Mouse (Mus musculus) CD4-positive, CD25-positive, alpha-beta regulatory T cell, adult 2 months (primary cell): ENCODE data around the gene Fxyd5.

Source experiments
- DNase-seq: peaks from one replicate; pipeline ENCODE4 v3.0.0-alpha.2; 2012; ENCODE audit warnings: low read depth, low spot score

Fxyd5 gene

DNA sequence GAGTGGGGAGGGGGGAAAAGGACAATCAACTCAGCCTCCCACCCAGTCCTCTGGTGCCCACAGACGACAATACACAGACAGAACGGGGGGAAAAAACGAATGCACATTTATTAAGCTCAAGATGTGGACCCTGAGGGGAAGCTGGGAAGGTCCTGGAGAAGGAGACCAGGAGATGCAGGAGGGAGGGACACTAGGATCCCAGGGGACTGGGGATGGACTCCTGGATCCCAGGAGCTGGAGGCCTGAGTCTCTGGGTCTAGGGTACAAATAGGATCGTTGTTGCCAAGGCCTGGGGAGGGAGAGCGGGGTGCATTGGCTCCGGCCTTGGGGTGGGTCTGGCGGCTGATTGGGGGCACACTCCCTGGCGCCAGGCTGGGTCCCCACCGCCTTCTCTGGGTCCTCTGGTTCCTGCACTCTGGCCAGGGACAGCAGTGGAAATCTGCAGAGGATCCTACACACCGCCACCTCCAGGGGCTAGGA, at the start of gene Fxyd5:
Fxyd5 (minus strand) TSS at position 51 of the 480 bp plus-strand sequence.
- no peak for DNase-seq

DNA sequence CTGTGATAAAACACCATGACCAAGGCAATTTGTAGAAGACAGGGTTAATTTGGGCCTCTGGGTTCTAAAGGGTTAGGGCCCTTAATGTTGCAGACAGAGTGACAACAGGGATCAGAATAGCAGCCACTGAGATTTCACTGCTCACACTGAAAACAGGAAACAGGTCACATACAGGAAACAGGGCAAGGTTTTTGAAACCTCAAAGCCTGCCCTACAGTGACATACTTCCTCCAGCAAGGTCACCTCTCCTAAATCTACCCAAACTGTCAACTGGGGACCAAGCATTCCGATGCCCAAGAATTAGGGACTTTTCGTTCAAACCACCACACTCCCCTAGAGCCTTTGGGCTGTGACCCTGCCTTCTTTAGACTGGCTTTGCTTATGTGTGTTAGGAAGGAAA, 47.4 kb upstream of the Fxyd5 start:
- DNase-seq: peak; percentile 77

DNA sequence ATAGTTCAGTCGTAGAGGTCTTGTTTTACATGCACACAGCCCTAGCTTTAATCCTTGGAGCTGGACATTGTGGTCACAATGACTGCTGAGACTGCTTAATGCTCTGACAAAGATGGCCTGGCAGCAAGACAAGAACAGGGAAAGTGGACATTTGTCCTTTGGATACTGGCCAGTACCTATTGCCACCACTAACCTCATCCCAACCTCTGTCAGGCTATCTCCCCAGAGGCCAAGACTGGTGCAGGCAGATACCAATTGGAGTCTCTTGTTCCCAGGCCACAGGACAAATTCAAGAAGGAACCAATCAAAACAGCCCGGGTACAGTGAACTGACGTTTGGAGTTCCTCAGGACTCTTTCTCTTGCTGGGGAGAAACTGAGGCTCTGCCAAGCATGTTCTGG, 45.9 kb upstream of the Fxyd5 start:
- DNase-seq: no peak

DNA sequence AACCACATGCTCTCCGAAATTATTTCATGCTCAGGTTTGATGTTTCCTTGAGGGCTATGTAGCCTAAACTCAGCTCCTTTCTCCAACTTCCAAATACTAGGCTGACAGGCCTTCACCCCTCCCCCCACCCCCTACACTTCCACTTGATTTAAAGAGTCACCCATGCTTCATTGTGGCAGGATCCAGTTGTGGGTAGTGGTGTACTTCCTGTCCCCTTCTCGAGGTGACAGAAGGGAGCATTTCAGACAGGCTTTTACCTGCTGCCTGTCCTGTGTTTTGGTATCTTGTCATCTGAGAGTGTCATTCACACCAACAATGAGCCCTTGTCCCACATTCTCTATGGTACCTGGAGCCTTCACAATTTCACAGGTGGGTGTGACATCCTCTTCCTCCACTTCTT, 45.0 kb upstream of the Fxyd5 start:
- DNase-seq: peak; percentile 53

DNA sequence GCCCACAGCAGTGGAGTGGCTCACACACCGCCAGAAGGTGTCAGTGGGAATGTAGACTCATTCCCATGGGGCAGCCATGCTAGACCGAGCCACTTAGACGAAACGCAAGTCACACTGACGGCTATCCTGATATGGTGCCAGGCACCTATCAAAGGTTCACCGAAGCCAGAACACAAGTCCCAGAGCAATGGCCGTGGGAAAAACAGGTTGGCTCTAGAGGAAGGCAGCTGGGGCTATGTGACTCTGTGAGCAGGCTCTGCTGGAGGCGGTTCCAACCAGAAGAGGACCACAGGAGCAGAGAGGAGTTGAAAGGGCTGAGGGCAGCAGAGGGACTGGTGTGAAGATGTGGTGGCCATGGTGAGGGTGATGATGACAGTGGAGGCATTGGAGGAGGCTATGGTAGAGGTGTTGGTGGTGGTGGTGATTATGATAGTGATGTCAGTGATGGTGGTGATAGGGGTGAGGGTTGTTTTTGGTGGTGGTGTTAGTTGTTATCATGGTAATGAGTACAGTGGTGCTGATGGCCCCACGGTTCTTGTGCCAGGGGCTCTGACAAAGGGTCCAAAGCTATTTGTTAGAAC, 44.0 kb upstream of the Fxyd5 start:
- no peak for DNase-seq

DNA sequence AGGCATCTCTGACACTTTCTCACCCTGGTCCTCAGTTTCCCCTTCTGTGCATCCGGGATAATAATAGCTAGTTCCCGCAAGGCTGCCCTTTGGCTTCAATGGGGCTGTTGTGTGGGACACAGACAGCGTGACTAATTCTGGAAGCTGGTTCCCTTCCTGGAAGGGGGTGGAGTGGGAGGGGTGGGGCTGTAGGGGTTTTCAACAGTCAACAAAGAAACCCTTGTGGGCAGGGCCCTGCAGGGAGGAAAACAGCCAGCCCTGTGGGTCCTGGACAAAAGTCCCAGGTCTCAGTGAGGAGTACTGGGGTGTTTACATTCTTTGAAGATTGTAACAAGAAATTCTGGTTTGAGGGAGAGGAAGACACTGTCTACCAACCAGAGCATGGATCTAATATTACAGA, 42.9 kb upstream of the Fxyd5 start:
- no peak for DNase-seq

DNA sequence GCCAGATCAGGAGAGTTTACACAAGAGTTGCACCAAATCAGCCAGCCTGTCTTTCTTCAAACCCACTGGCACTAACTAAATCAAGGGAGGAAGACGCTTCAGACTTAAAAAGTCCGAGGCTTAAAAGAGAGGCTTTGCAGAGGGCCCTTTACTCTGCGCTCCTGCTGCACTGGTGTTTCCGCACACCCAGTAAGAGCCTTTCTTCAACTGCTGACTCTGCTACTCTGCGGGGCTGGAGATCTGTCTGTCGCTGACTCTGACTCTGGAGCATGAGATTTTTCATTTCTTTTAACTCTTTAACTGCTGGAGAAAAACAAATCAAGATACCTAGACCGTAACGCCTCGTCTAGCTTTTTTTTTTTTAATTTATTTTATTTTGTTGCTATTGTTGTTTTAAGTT, 41.9 kb upstream of the Fxyd5 start:
- no peak for DNase-seq

DNA sequence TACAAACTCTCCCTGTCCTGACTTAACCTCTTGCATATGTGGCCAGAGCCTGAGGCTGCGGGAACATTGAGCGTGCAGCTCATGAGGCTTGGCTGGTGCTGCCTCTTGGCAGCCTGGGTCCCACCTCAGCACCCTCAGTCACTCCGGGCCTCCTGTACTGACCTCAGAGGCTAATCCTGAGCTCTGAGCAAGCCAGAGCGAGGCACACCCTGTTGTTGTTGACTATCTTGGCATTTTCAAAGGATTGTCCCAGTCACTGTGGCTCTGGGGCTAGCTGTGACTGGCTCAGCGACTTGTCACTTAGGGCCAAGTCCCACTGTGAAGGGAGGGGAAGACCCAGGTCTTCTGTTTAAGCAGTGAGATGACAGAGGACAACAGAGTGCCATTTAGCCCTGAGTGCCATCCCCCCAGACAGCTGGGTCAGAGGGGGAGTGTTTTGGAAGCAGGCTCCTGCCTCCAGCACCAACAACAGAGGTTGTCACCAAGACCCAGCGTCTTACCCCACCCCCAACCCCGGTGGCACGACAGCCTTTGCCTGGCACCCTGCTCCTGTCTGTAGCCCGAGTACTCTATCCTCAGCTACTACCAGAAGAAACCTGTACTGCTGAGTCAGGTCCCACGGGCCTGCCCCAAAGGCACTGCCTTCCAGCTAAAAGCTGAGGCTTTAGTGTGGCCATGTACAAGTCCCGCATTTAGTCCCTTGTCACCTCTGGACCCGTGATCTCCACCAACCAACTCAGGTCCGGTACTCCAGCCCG, 40.7 kb upstream of the Fxyd5 start:
- DNase-seq: no peak

DNA sequence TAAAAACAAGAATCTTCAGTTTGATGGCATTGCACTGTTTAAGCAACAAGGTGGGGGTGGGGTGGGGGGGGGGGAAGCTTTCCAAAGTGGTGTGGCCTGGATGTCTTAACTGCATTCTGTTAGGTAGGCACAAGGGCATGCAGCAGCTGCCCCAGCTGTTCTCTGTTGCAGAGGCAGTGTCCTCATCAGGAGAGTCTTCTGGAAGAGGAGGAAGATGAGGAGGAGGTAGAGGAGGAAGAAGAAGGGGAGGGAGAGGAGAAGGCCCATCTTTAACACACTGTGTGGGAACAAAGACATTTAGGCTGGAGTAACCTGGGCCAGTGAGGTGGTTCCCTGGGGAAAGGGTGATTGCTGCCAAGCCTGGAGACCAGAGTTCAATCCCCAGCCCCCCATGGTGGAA, 39.8 kb upstream of the Fxyd5 start:
- no peak for DNase-seq

DNA sequence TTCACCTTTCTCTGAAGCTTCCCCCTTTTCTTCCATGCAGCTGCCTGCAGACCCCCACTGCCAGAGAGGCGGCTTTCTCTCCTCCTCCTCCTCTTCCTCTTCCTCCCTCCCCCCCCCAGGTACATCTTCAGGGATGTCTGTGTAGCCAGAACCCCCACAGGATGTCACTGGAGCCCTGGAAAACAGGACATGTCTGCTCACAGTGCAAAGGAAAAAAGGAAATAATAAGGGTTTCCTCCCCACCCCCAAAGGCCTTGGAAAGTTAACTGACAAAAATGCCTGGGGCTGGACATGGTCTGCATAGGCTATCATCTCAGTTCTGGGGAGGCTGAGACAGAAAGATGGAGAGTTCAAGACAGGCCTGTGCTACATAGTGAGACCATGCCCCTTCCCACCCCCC, 38.8 kb upstream of the Fxyd5 start:
- DNase-seq: no peak

DNA sequence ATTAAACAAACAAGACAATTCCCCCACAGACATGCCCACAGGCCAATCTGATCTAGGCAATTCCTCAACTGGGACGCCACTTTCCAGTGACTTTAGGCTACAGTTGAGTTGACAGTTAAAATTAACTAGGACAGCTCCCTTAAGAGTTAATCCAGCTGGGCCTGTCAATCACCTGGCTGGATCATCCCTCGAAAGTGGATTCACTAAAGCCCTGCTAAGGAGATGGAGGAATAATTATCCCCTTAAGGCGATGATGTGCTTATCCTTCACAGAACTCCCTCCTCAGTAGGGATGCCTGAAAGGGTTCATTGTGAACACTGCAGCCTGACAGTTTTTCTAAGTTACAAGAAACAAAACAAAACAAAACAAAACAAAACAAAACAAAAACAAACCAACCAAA, 38.3 kb upstream of the Fxyd5 start:
- no peak for DNase-seq

DNA sequence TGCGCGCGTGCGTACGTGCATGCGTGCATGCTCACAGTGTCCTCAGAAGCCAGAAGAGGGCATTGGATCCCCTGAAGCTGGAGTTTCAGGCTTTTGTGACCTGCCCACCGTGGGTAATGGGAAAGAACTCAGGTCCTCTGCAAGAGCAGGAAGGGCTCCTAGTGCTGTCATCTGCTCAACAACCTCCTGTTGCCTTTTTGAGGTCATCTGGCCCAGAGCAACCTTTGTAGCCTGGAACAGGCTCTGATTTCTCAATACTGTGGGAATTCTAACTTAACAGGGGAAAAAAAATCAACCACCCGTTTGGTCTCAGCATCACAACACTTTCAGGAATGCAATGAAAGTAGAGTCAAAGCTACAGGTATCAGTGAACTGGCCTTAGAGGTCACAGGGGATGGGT, 37.4 kb upstream of the Fxyd5 start:
- no peak for DNase-seq

DNA sequence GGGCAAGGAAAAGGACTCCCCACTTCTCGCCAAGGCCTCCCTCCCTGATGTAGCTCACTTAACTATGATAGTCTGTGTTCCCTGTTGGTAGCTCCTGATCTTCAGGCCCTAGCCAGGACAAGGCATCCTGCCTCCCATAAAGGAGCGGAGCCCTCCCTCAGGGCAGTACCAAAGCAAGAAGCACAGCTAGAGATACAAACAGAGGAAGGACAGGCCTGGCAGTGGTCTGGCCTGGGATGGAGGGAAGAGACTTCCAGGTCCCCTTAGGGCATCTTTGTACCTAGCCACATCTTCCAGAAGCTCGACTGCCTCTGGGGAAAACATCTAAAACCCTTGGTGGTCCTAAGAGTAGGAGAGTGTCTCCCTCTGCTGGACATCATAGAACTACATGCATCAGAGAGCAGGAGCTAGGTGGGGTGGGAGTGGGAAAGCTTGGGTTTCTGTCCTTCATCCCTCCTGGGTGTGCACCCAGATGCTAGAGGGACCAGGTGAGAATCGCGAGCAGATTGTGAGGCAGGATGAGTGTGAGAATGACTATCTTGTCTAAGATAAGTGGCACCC, 35.7 kb upstream of the Fxyd5 start:
- DNase-seq: peak; percentile 72

DNA sequence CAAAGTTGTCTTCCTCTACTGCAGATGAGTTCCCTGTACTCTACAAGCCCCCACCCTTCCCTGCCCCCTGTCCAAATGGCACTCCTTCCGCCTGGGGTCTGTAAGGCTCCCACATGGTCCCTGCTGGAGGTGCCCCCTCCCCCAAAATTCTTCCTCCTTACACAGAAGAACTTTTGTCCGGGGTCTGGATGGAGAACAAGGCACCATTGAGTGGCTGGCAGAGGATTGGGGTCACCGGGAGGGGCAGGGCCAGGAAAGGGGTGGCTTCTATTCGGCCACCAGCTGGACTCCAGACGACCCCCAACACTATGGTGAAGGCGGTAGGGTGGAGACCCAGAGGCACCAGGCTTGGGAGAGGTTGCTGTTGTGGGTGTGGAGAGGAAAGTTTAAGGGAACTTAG, 35.2 kb upstream of the Fxyd5 start:
- DNase-seq: no peak

DNA sequence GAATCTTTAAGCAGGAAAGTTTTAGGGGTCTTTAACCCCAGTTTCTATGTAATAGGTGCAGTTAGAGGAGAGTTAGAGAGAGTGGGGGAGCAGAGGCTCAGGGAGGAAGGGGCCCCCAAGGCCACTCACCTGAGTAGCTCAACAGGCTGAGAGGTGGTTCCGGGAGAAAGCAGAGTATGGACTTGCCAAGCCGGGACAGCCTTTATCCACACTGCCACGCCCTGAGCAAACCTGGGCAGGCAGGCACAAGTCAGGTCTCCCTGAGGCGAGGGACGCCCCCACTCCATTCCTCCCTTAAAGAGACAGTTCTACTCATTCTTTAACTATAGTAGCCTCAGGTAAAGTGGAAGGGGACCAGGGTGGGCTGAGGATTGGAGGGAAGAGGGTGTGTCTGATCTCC, 34.2 kb upstream of the Fxyd5 start, which contains the start of gene Fxyd3:
Fxyd3 (minus strand) TSS at position 213 of the 400 bp plus-strand sequence.
- DNase-seq: no peak

DNA sequence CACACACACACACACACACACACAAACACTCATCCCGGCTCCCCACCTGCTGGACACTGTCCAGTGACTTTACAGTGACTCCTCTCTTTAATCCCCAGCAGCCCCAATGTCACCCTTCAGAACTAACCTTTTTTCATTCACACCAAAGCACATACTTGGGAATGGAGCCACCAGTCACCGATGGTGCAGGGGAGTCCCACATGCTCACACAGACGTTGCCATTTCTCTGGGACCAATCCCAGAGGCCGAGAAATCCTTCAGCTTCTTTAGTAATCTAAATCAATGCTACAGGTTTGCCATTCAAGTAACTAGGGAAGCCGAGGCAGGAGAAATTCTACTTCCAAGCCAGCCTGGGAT, 32.4 kb upstream of the Fxyd5 start:
- DNase-seq: no peak

DNA sequence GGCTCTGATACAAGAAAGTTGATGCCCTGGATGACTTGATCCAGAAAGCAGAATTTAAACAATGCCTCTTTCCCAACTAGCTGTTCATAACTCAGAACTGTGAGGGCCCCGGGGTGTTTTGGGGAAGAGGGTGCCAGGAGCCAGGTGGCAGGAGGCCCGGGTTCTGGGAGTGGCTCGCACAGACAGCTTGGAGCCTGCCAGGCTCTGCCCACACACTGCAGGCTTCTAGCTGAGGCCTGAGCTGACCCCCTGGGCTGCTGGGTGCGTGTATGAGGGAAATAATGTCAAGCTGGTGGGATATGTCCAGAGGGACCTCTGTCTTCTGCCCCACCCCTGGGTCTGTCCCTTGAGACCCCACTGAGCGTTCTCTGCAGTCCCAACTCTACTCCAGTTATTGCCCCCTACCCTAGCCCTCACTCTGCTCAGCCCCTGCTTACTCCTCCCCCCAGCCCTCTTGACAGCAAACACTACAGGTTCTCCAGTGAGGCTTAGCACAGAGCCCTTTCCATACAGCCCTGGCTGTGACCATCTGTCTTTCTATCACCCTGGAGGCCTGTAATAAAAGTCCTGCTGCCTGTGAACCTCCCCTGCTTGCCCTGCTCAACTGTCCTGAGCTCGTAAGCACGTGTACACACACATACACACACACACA, 31.9 kb upstream of the Fxyd5 start:
- no peak for DNase-seq

DNA sequence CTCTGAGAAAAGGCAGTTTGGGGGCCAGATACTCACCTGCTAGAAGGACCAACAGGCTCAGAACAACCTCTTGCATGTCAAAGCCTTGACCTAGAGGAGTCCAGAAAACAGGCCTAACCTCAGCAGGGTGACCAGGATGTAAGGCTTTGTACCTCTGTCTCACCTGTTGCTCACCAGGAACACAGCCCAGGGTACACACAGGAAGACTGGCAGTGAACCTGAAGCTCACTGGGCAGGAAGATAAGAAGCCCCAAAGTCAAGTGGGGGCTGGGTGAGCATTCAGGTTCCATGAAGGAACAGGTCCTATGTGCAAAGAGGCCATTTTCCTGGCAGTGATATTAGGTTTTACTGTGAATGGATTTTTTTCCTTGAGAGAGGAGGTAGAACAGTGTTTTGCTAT, 31.3 kb upstream of the Fxyd5 start:
- DNase-seq: no peak

DNA sequence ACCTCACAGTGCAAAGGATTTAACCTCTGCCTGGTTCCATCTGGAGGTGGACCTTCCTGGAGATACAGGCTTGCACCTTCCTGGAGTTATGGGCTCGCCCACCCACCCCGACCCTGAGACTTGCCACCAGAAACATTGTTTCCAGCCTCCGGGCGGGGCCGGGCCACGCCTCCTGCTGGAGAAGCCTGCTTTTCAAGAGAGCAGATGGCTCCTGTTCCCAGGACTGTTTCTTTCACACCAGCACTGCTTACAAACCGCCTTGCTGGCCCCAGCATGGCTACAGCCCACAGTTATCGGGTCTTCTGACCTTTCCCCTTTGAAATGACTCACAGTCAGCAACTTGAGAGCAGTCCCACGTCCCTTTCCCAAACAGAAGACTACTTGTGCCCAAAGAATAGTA, 30.0 kb upstream of the Fxyd5 start:
- no peak for DNase-seq

DNA sequence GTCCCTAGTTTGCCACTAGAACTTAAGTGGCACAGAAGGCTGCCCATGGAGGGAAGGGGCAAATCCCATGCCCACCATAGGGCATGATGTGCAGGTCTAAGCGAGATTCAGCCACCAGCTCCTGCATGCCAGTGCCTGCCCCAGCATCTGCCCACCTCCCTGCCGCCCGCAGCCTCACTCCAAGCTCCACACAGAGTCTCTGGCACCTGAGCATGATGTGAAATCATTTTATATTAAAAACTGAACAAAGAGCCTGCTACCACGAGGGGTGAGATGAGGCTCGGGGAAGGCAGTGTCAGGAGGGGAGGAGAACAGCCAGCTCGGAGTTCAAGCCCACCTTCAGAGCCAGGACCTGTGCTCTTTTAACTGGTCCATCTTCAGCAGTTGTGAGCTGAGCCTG, 28.0 kb upstream of the Fxyd5 start:
- DNase-seq: no peak

DNA sequence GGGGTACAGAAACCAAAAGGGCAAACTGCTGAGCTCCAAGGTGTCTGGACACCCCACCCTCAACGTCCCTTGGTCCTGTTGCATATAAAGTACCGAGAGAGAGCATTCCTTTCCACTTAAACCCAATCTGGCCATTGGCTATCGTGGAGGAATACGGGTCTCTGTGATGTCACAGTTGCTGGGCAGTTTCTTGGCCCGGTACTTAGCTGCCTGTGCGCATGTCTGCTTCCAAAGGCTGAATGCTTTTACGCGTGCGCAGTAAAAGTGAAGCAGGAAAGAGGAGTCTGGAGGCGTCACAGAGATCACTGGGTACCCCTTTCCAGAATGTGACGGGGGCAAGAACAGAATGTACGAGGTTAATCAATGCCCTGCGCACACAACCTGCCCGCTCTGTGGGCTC, 27.2 kb upstream of the Fxyd5 start:
- DNase-seq: no peak

DNA sequence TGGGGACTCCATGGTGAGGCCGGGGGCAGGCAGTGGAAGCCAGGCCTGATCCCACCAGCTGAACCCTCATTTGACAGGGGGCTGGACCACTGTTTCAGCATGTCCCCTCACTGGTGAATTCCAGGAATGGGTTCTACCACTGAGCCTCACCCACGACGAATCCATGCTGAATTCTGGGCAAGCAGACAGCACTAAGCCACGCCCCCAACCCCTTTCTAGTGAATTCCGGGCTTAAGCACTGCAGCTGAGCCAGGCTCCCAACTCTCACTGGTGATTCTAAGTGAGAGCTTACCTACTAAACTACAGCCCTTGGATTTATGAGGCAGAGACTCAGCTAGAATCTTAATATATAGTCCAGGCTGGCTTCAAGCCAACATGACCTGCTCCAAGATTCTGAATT, 25.6 kb upstream of the Fxyd5 start:
- no peak for DNase-seq

DNA sequence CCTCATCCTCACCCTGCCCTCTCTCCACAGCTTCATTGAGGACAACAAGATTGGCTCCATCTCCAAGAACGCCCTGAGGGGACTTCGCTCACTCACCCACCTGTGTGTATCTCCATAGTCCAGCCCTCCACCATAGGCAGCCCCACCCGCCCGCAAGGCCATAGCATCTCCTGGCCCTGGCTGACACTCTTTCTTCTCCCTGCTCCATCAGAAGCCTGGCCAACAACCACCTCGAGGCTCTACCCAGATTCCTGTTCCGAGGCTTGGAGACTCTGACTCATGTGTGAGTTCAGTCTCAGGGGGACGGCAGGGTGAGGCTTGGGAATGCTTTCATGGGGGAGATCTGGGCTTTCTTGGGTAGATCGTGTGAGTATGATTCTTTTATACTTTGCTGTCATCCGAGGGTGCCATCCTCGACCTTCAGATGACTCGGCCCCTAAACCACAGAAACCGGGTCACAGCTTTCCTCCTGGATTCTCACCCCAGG, 20.8 kb upstream of the Fxyd5 start:
- DNase-seq: no peak
